Mouse (Mus musculus): ENCODE data around the gene Myrfl.

Myrfl gene

GRCm38 (mm10) chr10:116915286-116915685, 18.6 kb upstream of the Myrfl start:
- in situ Hi-C loops (cut with MboI; ENCODE audit: unreplicated experiment in 2 of 2) = no loop called here

GRCm38 (mm10) chr10:116914586-116914985, 17.9 kb upstream of the Myrfl start:
- in situ Hi-C loops (cut with MboI; ENCODE audit: unreplicated experiment in 2 of 2) = no loop called here

GRCm38 (mm10) chr10:116913647-116914273, 17.0 kb upstream of the Myrfl start:
- in situ Hi-C loops (cut with MboI; ENCODE audit: unreplicated experiment in 2 of 2) = no loop called here

- in situ Hi-C loops (cut with MboI; ENCODE audit: unreplicated experiment in 2 of 2) = no loop called here
Observed at GRCm38 (mm10) chr10:116912850-116913249, 16.1 kb upstream of the Myrfl start.

- in situ Hi-C loops (cut with MboI; ENCODE audit: unreplicated experiment in 2 of 2) = no loop called here
Observed at GRCm38 (mm10) chr10:116908901-116909642, 12.4 kb upstream of the Myrfl start.

- in situ Hi-C loops (cut with MboI; ENCODE audit: unreplicated experiment in 2 of 2) = no loop called here
Observed at GRCm38 (mm10) chr10:116906794-116907193, 10.1 kb upstream of the Myrfl start.

- in situ Hi-C loops (cut with MboI; ENCODE audit: unreplicated experiment in 2 of 2) = no loop called here
Observed at GRCm38 (mm10) chr10:116904503-116904908, 7.8 kb upstream of the Myrfl start.

GRCm38 (mm10) chr10:116895108-116895833, 1.4 kb downstream of the Myrfl start:
- in situ Hi-C loops (cut with MboI; ENCODE audit: unreplicated experiment in 2 of 2) = loop anchor here in 1 of 2 experiments (10.0 kb wide), 1 partner anchor 690 kb away; no protein-coding TSS in a partner anchor

- in situ Hi-C loops (cut with MboI; ENCODE audit: unreplicated experiment in 2 of 2) = loop anchor here in 1 of 2 experiments (10.0 kb wide), 1 partner anchor 690 kb away; no protein-coding TSS in a partner anchor
Observed at GRCm38 (mm10) chr10:116894540-116894939, 2.2 kb downstream of the Myrfl start.

- in situ Hi-C loops (cut with MboI; ENCODE audit: unreplicated experiment in 2 of 2) = loop anchor here in 1 of 2 experiments (10.0 kb wide), 1 partner anchor 689 kb away; no protein-coding TSS in a partner anchor
Observed at GRCm38 (mm10) chr10:116893753-116894152, 3.0 kb downstream of the Myrfl start.

- in situ Hi-C loops (cut with MboI; ENCODE audit: unreplicated experiment in 2 of 2) = loop anchor here in 1 of 2 experiments (10.0 kb wide), 1 partner anchor 686 kb away; no protein-coding TSS in a partner anchor
Observed at GRCm38 (mm10) chr10:116890587-116890986, 6.1 kb downstream of the Myrfl start.

GRCm38 (mm10) chr10:116884552-116884951, 12.2 kb downstream of the Myrfl start:
- in situ Hi-C loops (cut with MboI; ENCODE audit: unreplicated experiment in 2 of 2) = no loop called here

GRCm38 (mm10) chr10:116883531-116883930, 13.2 kb downstream of the Myrfl start:
- in situ Hi-C loops (cut with MboI; ENCODE audit: unreplicated experiment in 2 of 2) = no loop called here

- in situ Hi-C loops (cut with MboI; ENCODE audit: unreplicated experiment in 2 of 2) = no loop called here
Observed at GRCm38 (mm10) chr10:116877436-116877835, 19.3 kb downstream of the Myrfl start.

GRCm38 (mm10) chr10:116874490-116874889, 22.2 kb downstream of the Myrfl start:
- in situ Hi-C loops (cut with MboI; ENCODE audit: unreplicated experiment in 2 of 2) = no loop called here

GRCm38 (mm10) chr10:116872016-116872410, 24.7 kb downstream of the Myrfl start:
- in situ Hi-C loops (cut with MboI; ENCODE audit: unreplicated experiment in 2 of 2) = no loop called here

GRCm38 (mm10) chr10:116871329-116872015, 25.2 kb downstream of the Myrfl start:
- in situ Hi-C loops (cut with MboI; ENCODE audit: unreplicated experiment in 2 of 2) = no loop called here

- in situ Hi-C loops (cut with MboI; ENCODE audit: unreplicated experiment in 2 of 2) = no loop called here
Observed at GRCm38 (mm10) chr10:116870819-116871218, 25.9 kb downstream of the Myrfl start.

- in situ Hi-C loops (cut with MboI; ENCODE audit: unreplicated experiment in 2 of 2) = loop anchor here in 1 of 2 experiments (5.0 to 10.0 kb wide), 2 partner anchors 236 to 649 kb away; no protein-coding TSS in a partner anchor
Observed at GRCm38 (mm10) chr10:116853159-116853845, 43.4 kb downstream of the Myrfl start.

Measured in v-Abl transformed pro-B cells (cell line).